Mouse (Mus musculus): ENCODE data around the gene Ddx42. TPM values are rescaled to one million over a fixed set of nuclear protein-coding genes. Genes with fewer than 3 reads are reported as not detected.
A peak's percentile ranks its signal among the peaks of the same experiment; 100 is the strongest.

The Ddx42 gene
- polyA plus RNA-seq, 1 experiment: 13.2 TPM

- Histone ChIP-seq H3K27me3 (ENCODE audit: control insufficient read depth, insufficient read depth, low read length) (no peaks in the 10 kb centered on the region), H3K36me3 (ENCODE audit: control insufficient read depth, insufficient read depth, low read length) (0 out of 2 replicates have a peak, but pooled peaks cover 1% of the 10 kb centered on the region), H3K4me1 (ENCODE audit: control insufficient read depth, insufficient read depth, low read length) (no peaks in the 10 kb centered on the region), H3K4me3 (ENCODE audit: control insufficient read depth, low read depth, low read length) (no peak overlapping the region), H3K27ac (ENCODE audit: control insufficient read depth, insufficient read depth, low read depth, low read length) (no peak overlapping the region)
- no peak for TF ChIP-seq POLR2A (IDR thresholded peaks at IDR 0.05; ENCODE audit: control insufficient read depth, low read depth, low read length)
- no peak for TF ChIP-seq CTCF (IDR thresholded peaks at IDR 0.05; ENCODE audit: control insufficient read depth, insufficient read depth, insufficient replicate concordance, low read depth, low read length)
Observed at GRCm38 (mm10) chr11:106178036-106178782, 38.5 kb upstream of the Ddx42 start.

GRCm38 (mm10) chr11:106179711-106180448, 36.8 kb upstream of the Ddx42 start:
- Histone ChIP-seq H3K27ac (ENCODE audit: control insufficient read depth, insufficient read depth, low read depth, low read length) (no peak overlapping the region), H3K4me3 (ENCODE audit: control insufficient read depth, low read depth, low read length) (no peak overlapping the region), H3K27me3 (ENCODE audit: control insufficient read depth, insufficient read depth, low read length) (no peaks in the 10 kb centered on the region), H3K4me1 (ENCODE audit: control insufficient read depth, insufficient read depth, low read length) (no peaks in the 10 kb centered on the region), H3K36me3 (ENCODE audit: control insufficient read depth, insufficient read depth, low read length) (peaks cover 3% of the 10 kb centered on the region; the same call in 1 of the 2 replicates)
- no peak for TF ChIP-seq POLR2A (IDR thresholded peaks at IDR 0.05; ENCODE audit: control insufficient read depth, low read depth, low read length)
- no peak for TF ChIP-seq CTCF (IDR thresholded peaks at IDR 0.05; ENCODE audit: control insufficient read depth, insufficient read depth, insufficient replicate concordance, low read depth, low read length)

- Histone ChIP-seq H3K36me3 (ENCODE audit: control insufficient read depth, insufficient read depth, low read length) (peaks cover 3% of the 10 kb centered on the region; the same call in 1 of the 2 replicates), H3K4me1 (ENCODE audit: control insufficient read depth, insufficient read depth, low read length) (no peaks in the 10 kb centered on the region), H3K27ac (ENCODE audit: control insufficient read depth, insufficient read depth, low read depth, low read length) (no peak overlapping the region), H3K27me3 (ENCODE audit: control insufficient read depth, insufficient read depth, low read length) (no peaks in the 10 kb centered on the region), H3K4me3 (ENCODE audit: control insufficient read depth, low read depth, low read length) (no peak overlapping the region)
- TF ChIP-seq CTCF (IDR thresholded peaks at IDR 0.05; ENCODE audit: control insufficient read depth, insufficient read depth, insufficient replicate concordance, low read depth, low read length) (no peak), POLR2A (IDR thresholded peaks at IDR 0.05; ENCODE audit: control insufficient read depth, low read depth, low read length) (no peak)
Observed at GRCm38 (mm10) chr11:106180449-106180801, 36.3 kb upstream of the Ddx42 start.

- Histone ChIP-seq H3K27me3 (ENCODE audit: control insufficient read depth, insufficient read depth, low read length) (no peaks in the 10 kb centered on the region), H3K36me3 (ENCODE audit: control insufficient read depth, insufficient read depth, low read length) (peaks cover 2% of the 10 kb centered on the region; the same call in 1 of the 2 replicates), H3K27ac (ENCODE audit: control insufficient read depth, insufficient read depth, low read depth, low read length) (no peak overlapping the region), H3K4me1 (ENCODE audit: control insufficient read depth, insufficient read depth, low read length) (no peaks in the 10 kb centered on the region), H3K4me3 (ENCODE audit: control insufficient read depth, low read depth, low read length) (no peak overlapping the region)
- no peak for TF ChIP-seq POLR2A (IDR thresholded peaks at IDR 0.05; ENCODE audit: control insufficient read depth, low read depth, low read length)
- no peak for TF ChIP-seq CTCF (IDR thresholded peaks at IDR 0.05; ENCODE audit: control insufficient read depth, insufficient read depth, insufficient replicate concordance, low read depth, low read length)
Observed at GRCm38 (mm10) chr11:106187326-106187725, 29.4 kb upstream of the Ddx42 start.

- Histone ChIP-seq H3K4me1 (ENCODE audit: control insufficient read depth, insufficient read depth, low read length) (no peaks in the 10 kb centered on the region), H3K36me3 (ENCODE audit: control insufficient read depth, insufficient read depth, low read length) (no peaks in the 10 kb centered on the region), H3K4me3 (ENCODE audit: control insufficient read depth, low read depth, low read length) (peak overlapping the region; percentile 63; the same call in 1 of the 2 replicates), H3K27ac (ENCODE audit: control insufficient read depth, insufficient read depth, low read depth, low read length) (no peak overlapping the region), H3K27me3 (ENCODE audit: control insufficient read depth, insufficient read depth, low read length) (no peaks in the 10 kb centered on the region)
- TF ChIP-seq POLR2A (IDR thresholded peaks at IDR 0.05; ENCODE audit: control insufficient read depth, low read depth, low read length): no peak
- TF ChIP-seq CTCF (IDR thresholded peaks at IDR 0.05; ENCODE audit: control insufficient read depth, insufficient read depth, insufficient replicate concordance, low read depth, low read length): no peak
Observed at GRCm38 (mm10) chr11:106191716-106192115, 25.0 kb upstream of the Ddx42 start.

GRCm38 (mm10) chr11:106192241-106192640, 24.5 kb upstream of the Ddx42 start:
- Histone ChIP-seq H3K36me3 (ENCODE audit: control insufficient read depth, insufficient read depth, low read length) (no peaks in the 10 kb centered on the region), H3K4me3 (ENCODE audit: control insufficient read depth, low read depth, low read length) (peak overlapping the region; percentile 95), H3K4me1 (ENCODE audit: control insufficient read depth, insufficient read depth, low read length) (no peaks in the 10 kb centered on the region), H3K27me3 (ENCODE audit: control insufficient read depth, insufficient read depth, low read length) (no peaks in the 10 kb centered on the region), H3K27ac (ENCODE audit: control insufficient read depth, insufficient read depth, low read depth, low read length) (no peak overlapping the region)
- no peak for TF ChIP-seq CTCF (IDR thresholded peaks at IDR 0.05; ENCODE audit: control insufficient read depth, insufficient read depth, insufficient replicate concordance, low read depth, low read length)
- no peak for TF ChIP-seq POLR2A (IDR thresholded peaks at IDR 0.05; ENCODE audit: control insufficient read depth, low read depth, low read length)

- no peaks in the 10 kb centered on the region for H3K36me3 ChIP-seq (ENCODE audit: control insufficient read depth, insufficient read depth, low read length)
- H3K27ac ChIP-seq (ENCODE audit: control insufficient read depth, insufficient read depth, low read depth, low read length): peak overlapping the region; percentile 92
- no peaks in the 10 kb centered on the region for H3K27me3 ChIP-seq (ENCODE audit: control insufficient read depth, insufficient read depth, low read length)
- peak overlapping the region; percentile 95 for H3K4me3 ChIP-seq (ENCODE audit: control insufficient read depth, low read depth, low read length)
- no peak for TF ChIP-seq POLR2A (IDR thresholded peaks at IDR 0.05; ENCODE audit: control insufficient read depth, low read depth, low read length)
- TF ChIP-seq CTCF (IDR thresholded peaks at IDR 0.05; ENCODE audit: control insufficient read depth, insufficient read depth, insufficient replicate concordance, low read depth, low read length): no peak
- no peaks in the 10 kb centered on the region for H3K4me1 ChIP-seq (ENCODE audit: control insufficient read depth, insufficient read depth, low read length)
Observed at GRCm38 (mm10) chr11:106192657-106193370, 23.9 kb upstream of the Ddx42 start.
